Mouse (Mus musculus): ENCODE data around the gene Ccer2. TPM values are rescaled to one million over a fixed set of nuclear protein-coding genes. Genes with fewer than 3 reads are reported as not detected.

Gene Ccer2
- polyA plus RNA-seq, 1 experiment from 2014 or later: not detected

GRCm38 (mm10) chr7:28740949-28741348 is 15.0 kb upstream of the Ccer2 start:
- H3K27me3 ChIP-seq (replicated peaks; ENCODE audit: insufficient read depth, low read length): no peaks in the 10 kb centered on the region
- peak overlapping the region; percentile 86; the same call in 1 of the 2 replicates for H3K27ac ChIP-seq (ENCODE audit: low read length)
- 31% methylated on average over 9 of the region's 9 CpGs for WGBS
- H3K36me3 ChIP-seq (ENCODE audit: insufficient read depth, low read length): no peaks in the 10 kb centered on the region; the same call in 1 of the 2 replicates
- no peak for DNase-seq (ENCODE audit: low spot score)
- no peak for ATAC-seq
- no peak for TF ChIP-seq CTCF (IDR thresholded peaks at IDR 0.05)
- peak overlapping the region; percentile 87 for H3K4me3 ChIP-seq (ENCODE audit: low read depth, low read length)
- H3K4me2 ChIP-seq (replicated peaks; ENCODE audit: low read depth, low read length): peak overlapping the region; percentile 77
- H3K9me3 ChIP-seq (ENCODE audit: low read length): no peaks in the 10 kb centered on the region
- H3K9ac ChIP-seq (replicated peaks; ENCODE audit: low read depth): peak overlapping the region; percentile 78
- H3K4me1 ChIP-seq (ENCODE audit: insufficient read depth, low read depth, low read length): peaks cover 4% of the 10 kb centered on the region

DNA sequence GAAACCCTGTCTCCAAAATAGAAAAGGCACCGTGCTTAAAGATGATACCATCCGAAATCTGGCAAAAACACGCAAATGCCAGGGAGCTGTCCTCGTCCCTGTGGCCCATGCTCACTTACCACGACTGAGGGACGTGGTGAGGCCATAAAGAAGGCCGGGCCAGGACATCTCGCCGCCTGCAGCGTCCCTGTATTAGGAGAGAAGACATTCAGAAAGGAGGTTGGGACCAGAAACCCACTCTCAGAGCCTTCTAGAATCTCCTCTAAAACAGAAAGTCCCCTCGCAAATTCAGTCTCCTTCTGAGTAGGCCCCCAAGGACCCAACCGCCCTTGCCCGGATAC is 14.6 kb upstream of the Ccer2 start:
- peaks cover 4% of the 10 kb centered on the region for H3K4me1 ChIP-seq (ENCODE audit: insufficient read depth, low read depth, low read length)
- no peak for TF ChIP-seq CTCF (IDR thresholded peaks at IDR 0.05)
- TF ChIP-seq EP300 (IDR thresholded peaks at IDR 0.05): no peak
- peak; percentile 10 for ATAC-seq
- H3K36me3 ChIP-seq (ENCODE audit: insufficient read depth, low read length): no peaks in the 10 kb centered on the region; the same call in 1 of the 2 replicates
- H3K4me3 ChIP-seq (ENCODE audit: low read depth, low read length): peak overlapping the region; percentile 87
- H3K27ac ChIP-seq (ENCODE audit: low read length): peak overlapping the region; percentile 86
- DNase-seq (ENCODE audit: low spot score): peak; percentile 8
- WGBS: 2% methylated on average over 13 of the region's 13 CpGs
- H3K9ac ChIP-seq (replicated peaks; ENCODE audit: low read depth): peak overlapping the region; percentile 78
- H3K9me3 ChIP-seq (ENCODE audit: low read length): no peaks in the 10 kb centered on the region
- no peaks in the 10 kb centered on the region for H3K27me3 ChIP-seq (replicated peaks; ENCODE audit: insufficient read depth, low read length)
- peak overlapping the region; percentile 77 for H3K4me2 ChIP-seq (replicated peaks; ENCODE audit: low read depth, low read length)

DNA sequence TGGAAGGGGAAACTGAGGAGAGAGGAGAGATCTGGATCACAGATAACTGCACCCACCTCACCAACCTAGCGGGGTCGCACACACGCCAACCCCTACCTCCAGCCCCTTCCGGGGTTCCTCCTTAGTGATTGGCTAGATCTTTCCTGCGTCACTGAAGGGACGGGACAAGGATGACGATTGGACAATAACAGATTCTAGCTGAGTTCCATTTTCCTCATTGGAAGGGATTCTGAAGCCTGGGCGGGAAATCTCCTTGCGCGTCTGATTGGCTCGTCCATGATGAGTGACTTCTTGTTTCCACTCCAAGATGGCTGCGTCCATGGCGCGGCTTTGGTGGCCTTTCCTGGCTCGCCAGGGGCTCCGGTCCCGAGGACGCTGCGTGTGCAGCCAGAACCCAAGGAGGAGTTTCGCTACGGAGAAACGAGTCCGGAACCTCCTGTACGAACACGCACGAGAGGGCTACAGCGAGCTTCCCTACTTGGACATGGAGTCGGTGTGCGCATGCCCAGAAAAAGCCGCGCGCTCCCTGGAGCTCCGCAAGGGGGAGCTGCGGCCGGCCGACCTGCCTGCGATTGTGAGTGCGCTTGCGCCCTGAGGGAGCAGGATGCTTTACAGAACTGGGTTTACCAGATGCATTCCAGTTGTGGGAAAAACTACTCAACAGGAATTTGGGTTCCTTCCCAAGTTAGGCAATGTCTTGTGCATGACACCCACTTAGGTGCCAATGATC is 14.1 kb upstream of the Ccer2 start, which contains the start of the genes Mrps12 and Sars2:
TSS of gene Mrps12 (minus strand) at position 112 of the 730 bp plus-strand sequence.
TSS of gene Sars2 (plus strand) at position 284 of the 730 bp plus-strand sequence.
- Histone ChIP-seq H3K4me3 (ENCODE audit: low read depth, low read length) (peak within 1 kb of the TSS; percentile 87), H3K9ac (replicated peaks; ENCODE audit: low read depth) (peak within 1 kb of the TSS; percentile 78), H3K27ac (ENCODE audit: low read length) (peak within 1 kb of the TSS; percentile 86), H3K9me3 (ENCODE audit: low read length) (no peaks in the 10 kb centered on the region), H3K27me3 (replicated peaks; ENCODE audit: insufficient read depth, low read length) (no peaks in the 10 kb centered on the region), H3K4me2 (replicated peaks; ENCODE audit: low read depth, low read length) (peak within 1 kb of the TSS; percentile 77), H3K4me1 (ENCODE audit: insufficient read depth, low read depth, low read length) (peaks cover 4% of the 10 kb centered on the region), H3K36me3 (ENCODE audit: insufficient read depth, low read length) (no peaks in the 10 kb centered on the region; the same call in 1 of the 2 replicates)
- ATAC-seq: peak; percentile 97
- DNase-seq (ENCODE audit: low spot score): peak; percentile 100
- TF ChIP-seq EP300 (IDR thresholded peaks at IDR 0.05) (peak; percentile 50; the same call in 1 of the 2 replicates), CTCF (IDR thresholded peaks at IDR 0.05) (peak; percentile 96)
- WGBS: under 1% methylated on average over 39 of the region's 39 CpGs

DNA sequence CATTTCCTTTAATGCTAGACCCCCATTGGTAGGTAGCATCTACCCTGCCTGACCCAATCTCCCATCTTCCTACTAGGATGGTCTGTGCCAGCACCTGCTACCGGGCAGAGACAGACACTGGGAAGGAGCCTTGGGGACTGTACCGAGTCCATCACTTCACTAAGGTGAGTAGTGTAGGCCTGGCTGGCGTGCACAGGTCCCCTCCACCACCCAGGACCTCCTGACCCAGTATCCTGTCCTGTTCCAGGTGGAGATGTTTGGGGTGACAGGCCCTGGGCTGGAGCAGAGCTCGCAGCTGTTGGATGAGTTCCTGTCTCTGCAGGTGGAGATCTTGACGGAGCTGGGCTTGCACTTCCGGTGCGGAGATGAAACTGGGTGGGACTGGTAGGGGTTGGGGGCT is 6.0 kb upstream of the Ccer2 start:
- 91% methylated on average over 7 of the region's 7 CpGs for WGBS

DNA sequence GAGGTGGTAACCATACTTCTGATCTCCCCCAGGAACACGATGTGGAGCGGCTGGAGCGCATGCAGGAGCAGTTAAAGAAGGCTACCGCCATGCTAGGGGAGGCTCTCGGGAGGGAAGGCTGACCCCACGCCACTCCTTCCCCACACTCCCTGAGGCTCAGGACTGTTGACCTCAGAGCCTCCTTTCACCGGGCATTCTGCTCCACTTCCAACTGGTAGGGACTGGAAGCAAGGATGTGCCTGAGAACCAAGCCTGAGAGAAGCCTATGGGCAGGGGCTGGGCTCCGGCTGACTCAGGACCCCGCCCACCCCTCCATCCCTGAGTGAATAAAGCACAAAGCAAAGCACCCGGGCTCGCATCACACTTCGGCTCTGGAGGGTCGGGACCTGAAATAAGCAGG is 2.6 kb downstream of the Ccer2 start:
- DNase-seq (ENCODE audit: low spot score): no peak
- H3K9me3 ChIP-seq (ENCODE audit: low read length): no peaks in the 10 kb centered on the region
- no peak overlapping the region for H3K27ac ChIP-seq (ENCODE audit: low read length)
- no peak overlapping the region for H3K4me2 ChIP-seq (replicated peaks; ENCODE audit: low read depth, low read length)
- WGBS: 86% methylated on average over 13 of the region's 13 CpGs
- no peak overlapping the region for H3K9ac ChIP-seq (replicated peaks; ENCODE audit: low read depth)
- TF ChIP-seq CTCF (IDR thresholded peaks at IDR 0.05): no peak
- no peak for TF ChIP-seq EP300 (IDR thresholded peaks at IDR 0.05)
- H3K36me3 ChIP-seq (ENCODE audit: insufficient read depth, low read length): peaks cover 13% of the 10 kb centered on the region; the same call in 1 of the 2 replicates
- 0 out of 2 replicates have a peak, but pooled peaks cover 7% of the 10 kb centered on the region for H3K27me3 ChIP-seq (replicated peaks; ENCODE audit: insufficient read depth, low read length)
- no peaks in the 10 kb centered on the region for H3K4me1 ChIP-seq (ENCODE audit: insufficient read depth, low read depth, low read length)
- ATAC-seq: no peak
- no peak overlapping the region for H3K4me3 ChIP-seq (ENCODE audit: low read depth, low read length)

More for the DNA sequence above, 6.0 kb upstream of the Ccer2 start:
- H3K4me3 ChIP-seq (ENCODE audit: low read depth, low read length): no peak overlapping the region
- no peak overlapping the region for H3K9ac ChIP-seq (replicated peaks; ENCODE audit: low read depth)
- H3K9me3 ChIP-seq (ENCODE audit: low read length): no peaks in the 10 kb centered on the region
- DNase-seq (ENCODE audit: low spot score): no peak
- no peaks in the 10 kb centered on the region for H3K27me3 ChIP-seq (replicated peaks; ENCODE audit: insufficient read depth, low read length)
- TF ChIP-seq CTCF (IDR thresholded peaks at IDR 0.05) (no peak), EP300 (IDR thresholded peaks at IDR 0.05) (no peak)
- H3K27ac ChIP-seq (ENCODE audit: low read length): no peak overlapping the region
- no peaks in the 10 kb centered on the region for H3K36me3 ChIP-seq (ENCODE audit: insufficient read depth, low read length)
- no peak for ATAC-seq
- no peak overlapping the region for H3K4me2 ChIP-seq (replicated peaks; ENCODE audit: low read depth, low read length)
- no peaks in the 10 kb centered on the region for H3K4me1 ChIP-seq (ENCODE audit: insufficient read depth, low read depth, low read length)

GRCm38 (mm10) chr7:28761907-28762306 is 5.9 kb downstream of the Ccer2 start:
- Histone ChIP-seq H3K4me2 (replicated peaks; ENCODE audit: low read depth, low read length) (no peak overlapping the region), H3K4me1 (ENCODE audit: insufficient read depth, low read depth, low read length) (peaks cover 6% of the 10 kb centered on the region; the same call in 1 of the 2 replicates), H3K36me3 (ENCODE audit: insufficient read depth, low read length) (peaks cover 13% of the 10 kb centered on the region; the same call in 1 of the 2 replicates), H3K27ac (ENCODE audit: low read length) (no peak overlapping the region), H3K9ac (replicated peaks; ENCODE audit: low read depth) (no peak overlapping the region), H3K9me3 (ENCODE audit: low read length) (no peaks in the 10 kb centered on the region), H3K27me3 (replicated peaks; ENCODE audit: insufficient read depth, low read length) (no peaks in the 10 kb centered on the region), H3K4me3 (ENCODE audit: low read depth, low read length) (no peak overlapping the region)
- 87% methylated on average over 9 of the region's 9 CpGs for WGBS
- DNase-seq (ENCODE audit: low spot score) (no peak), ATAC-seq (no peak)
- TF ChIP-seq EP300 (IDR thresholded peaks at IDR 0.05): no peak
